Mouse (Mus musculus): Measurements from ENCODE around the gene E2f4.

The E2f4 gene

DNA sequence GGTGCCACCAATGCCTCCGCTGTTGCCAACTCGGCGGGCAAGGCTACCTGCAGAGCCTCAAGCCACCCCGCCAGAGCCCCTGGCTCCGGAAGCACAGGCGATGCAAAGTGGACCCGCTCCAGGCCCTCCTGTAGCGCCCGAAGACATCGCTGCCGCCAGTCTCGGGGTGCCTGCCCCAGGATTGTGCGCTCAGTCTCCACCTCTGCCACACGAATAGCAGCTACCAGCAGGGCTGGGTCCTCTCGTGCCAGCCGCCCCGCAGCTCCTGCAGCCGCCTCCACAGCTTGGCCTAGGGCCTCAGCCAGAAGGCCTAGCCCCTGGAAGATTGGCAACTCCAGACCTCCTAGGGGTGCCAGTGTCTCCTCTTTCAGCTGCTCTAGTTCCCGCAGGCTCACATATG lies 4.1 kb upstream of the E2f4 start:
- DNase-seq (ENCODE audit: low spot score): no peak

DNA sequence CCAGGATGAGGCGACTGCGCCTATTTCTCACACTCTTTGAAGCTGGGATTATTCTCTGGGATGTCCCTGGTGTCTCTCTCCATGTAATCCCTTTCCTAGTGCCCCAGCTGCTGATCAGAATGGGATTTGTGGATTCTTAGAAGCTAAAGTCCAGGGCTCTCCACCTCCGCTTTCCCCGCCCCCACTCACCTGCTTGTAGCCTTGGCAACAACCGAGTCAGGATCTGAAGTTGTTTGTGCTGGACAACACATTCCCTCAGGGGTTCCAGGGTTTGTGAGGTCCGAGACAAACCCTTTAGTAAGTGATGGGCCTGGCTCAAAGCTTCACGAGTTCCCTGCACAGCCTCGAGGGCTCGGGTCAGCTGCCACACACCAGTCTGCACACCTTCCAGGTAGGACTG lies 2.7 kb upstream of the E2f4 start:
- DNase-seq (ENCODE audit: low spot score): no peak

DNA sequence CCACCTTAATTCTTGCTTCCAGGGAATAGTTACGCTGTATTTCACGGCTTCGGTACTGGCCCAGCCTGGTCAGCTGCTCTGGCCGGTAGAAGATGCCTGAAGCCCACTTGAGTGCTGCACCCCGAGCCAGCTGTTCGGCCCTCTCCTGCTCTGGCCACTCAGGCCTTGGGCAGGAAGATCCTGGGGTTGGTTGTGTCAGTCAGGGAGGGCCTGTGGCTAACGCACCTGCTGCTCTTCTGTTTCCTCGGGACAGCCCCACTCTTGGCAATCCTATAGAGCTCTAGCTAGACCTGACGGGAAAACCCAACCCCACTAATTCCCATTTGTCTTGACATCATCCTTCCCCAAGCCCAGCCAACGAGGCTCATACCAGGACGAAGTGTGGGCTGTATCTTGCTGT lies 2.2 kb upstream of the E2f4 start:
- DNase-seq (ENCODE audit: low spot score): no peak

DNA sequence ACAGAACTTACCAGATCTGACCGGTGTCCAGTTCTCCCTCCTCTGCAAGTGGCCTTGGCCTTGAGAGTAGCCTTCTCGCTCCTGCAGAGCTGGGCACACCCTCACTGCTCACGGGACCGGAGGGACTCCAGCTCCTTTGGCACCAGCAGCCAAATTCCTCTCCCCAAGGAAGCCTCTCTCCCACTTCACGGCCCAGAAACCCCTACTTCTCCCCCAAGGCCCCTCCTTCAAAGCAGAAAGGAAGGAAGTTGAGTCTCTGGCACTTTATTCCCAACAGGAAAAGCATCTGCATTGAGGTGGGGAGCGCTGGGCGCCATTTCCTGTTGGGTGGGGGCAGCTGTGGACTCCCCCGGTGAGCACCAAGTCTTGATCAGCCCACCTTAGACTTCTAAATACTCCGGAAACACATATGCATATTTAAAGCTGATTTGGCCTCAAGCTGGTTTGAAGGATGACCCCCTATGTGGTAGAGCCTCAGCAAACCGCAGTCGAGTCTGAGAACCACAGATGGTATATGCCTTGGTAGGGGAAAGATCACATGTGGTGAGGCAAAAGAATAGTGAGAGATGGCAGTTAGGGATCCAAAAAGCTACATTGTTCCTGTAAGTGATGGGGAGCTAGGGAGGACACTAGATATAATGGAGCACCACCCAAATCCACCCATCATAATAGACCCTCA lies 1.4 kb upstream of the E2f4 start, which contains the start of gene Exoc3l:
Gene Exoc3l, minus strand, starts transcription at position 207 of the 679 bp plus-strand sequence.
- DNase-seq (ENCODE audit: low spot score): no peak

DNA sequence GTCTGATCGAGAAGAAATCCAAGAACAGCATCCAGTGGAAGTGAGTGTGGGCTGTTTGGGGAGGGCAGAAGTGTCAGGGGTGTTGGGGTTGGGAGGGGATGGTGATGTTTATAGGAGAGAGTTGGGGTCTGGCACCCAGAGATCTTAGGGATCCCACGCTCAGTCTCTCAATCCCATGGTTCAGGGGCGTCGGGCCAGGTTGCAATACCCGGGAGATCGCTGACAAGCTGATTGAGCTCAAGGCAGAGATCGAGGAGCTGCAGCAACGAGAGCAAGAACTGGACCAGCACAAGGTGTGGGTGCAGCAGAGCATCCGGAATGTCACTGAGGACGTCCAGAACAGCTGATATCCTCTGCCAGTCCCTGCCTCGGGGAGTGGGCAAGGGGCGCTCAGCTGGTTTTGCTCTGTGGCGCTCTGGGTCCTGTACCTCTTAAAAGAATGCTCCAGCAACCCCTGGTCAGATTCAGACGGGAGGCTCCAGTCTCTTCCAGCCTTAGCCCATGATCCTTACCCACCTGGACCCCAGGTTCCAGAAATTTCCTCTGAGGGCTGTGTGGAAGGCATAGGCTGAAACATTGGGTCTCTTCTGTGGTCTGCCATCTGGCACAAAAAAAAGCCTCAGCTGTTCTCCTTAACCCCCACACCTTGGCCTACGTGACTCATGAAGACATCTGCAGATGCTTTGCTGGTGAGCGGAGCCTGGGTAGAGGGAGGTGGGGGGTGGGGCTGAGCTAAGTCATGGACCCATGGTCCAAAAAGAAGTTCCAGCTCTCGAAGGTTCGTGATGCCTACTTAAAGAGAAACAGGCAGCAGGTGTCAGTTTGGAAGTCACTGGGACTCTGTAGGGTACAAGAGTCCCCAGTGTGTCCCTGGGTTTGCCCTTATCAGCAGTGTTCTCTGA lies 1.1 kb downstream of the E2f4 start:
- DNase-seq (ENCODE audit: low spot score): no peak

DNA sequence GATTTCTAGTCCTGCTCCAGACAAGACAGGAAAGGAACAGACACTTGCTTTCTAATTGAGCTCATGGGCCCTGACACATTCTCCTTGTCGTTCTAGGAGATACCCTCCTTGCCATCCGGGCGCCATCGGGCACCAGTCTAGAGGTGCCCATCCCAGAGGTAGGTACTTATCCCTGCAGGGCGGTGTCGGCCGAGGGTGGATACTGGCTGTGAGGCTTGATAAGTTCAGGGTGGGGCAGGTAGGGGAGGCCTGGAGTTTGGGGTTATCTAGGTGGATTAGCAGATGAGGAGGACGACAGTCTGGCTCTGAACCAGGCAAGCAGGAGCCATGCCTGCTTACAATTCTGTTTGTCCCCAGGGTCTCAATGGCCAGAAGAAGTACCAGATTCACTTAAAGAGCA lies 2.5 kb downstream of the E2f4 start:
- no peak for DNase-seq (ENCODE audit: low spot score)

DNA sequence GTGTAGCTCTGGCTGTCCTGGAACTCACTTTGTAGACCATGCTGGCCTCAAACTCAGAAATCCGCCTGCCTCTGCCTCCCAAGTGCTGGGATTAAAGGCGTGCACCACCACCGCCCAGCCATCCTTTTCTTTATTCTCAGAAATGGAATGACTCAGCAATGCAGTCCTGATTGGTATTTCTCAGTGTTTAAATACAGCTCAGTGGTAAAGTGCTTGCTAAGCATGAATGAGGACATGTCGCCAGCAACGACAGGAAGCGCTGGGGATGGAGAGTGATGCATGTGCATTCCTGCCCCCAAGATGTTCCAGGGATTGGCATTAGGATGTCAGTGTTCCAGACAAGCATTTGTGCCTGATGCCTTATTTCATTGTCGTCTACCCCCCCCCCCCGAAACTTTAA lies 5.9 kb downstream of the E2f4 start:
- DNase-seq (ENCODE audit: low spot score): no peak

DNA sequence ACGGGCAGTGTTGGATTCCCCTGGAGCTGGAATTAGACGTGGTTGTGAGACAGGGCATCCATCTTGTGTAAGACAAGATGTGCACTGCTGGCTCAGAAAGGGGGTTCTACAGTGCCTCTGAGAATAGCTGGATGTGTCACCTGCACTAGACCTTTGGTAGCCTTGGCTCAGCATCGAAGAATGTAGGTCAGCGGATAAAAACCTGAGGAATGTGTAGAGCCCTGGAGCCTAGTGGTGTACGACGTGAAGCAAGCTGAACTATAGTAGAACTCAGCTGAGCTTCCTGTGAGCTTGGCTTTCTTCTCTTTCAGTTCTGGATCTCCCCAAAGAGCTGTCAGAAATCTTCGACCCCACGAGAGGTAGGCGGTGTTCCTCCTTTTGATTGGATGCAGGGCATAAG lies 6.4 kb downstream of the E2f4 start:
- no peak for DNase-seq (ENCODE audit: low spot score)

DNA sequence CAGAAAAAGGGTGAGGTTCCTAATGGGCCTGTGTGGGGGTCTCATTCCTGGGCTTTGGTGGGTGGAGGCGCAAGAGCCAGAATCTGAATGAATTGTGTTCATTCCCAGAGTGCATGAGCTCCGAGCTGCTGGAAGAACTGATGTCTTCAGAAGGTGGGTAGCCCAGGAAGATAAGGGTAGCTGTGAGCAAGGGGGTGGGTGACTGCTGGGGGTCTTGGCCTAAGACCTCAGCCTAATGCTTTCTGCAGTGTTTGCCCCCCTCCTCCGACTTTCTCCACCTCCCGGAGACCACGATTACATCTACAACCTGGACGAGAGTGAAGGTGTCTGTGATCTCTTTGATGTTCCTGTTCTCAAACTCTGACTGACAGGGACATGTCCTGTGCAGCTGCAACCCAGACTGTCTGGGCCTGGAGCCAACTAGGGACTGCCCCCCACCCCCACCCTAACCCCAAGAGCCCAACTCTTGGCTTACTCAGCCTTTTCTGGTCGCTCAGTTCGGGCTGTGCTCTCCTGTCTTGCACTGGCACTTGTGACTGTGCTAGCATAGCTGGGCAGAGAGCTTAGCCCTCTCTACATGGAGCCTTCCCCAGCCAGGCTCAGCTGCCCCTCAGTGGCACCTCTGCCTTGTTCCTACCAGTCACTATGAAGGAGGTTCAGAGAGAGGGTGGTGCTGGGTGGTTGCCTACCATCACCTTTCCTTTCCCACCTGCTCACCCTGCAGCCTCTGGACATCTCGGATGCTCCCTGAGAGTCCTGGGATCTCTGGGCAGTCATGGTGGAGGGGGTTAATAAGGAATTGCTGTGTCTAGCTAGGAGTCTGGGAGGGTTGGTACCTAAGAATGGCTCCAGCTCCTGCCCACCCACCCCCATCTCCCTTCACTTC lies 7.1 kb downstream of the E2f4 start:
- no peak for DNase-seq (ENCODE audit: low spot score)

DNA sequence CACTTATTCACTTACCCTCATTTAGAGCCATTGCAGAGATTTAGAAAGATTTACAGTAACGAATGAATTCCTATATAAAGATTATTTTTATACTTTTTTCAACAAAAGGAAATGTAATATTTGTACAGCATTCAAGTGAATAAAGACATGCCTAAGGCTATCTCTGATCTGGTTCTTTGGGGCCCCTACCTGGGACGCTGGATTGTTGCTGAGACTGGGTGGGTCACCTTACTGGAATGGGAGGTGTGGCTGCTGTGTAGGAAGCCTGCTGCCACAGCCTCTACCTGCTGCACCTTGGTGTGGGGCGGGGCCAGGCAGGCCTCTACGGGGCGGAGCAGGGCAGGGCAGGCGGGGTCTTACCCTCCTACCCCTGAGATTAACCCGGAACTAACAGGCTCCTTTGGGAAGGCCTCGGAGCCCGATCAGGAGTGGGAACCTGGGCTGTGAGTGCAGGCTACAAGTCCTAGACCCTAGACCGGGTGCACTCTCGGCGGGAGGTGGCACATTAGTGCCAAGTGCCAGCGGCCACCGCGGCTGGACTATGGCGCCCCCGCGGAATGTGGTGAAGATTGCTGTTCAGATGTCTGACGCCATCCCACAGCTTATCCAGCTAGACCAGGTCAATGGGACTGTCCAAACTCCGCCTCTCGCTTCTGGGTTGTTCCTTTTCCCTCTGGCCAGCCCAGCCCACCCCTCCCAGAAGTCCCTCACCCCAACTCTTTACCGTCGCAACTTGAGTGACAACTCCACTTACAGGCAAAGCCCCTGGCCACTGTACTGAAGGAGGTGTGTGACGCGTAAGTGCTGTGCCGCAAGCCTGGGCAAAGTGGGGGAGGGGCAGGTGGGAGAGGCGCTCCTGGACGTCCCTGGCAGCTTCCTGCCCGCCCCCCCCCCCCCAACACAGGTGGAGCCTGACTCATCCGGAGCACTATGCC lies 8.0 kb downstream of the E2f4 start, which contains the start of gene Elmo3:
Gene Elmo3, plus strand, starts transcription at position 391 of the 935 bp plus-strand sequence.
- DNase-seq (ENCODE audit: low spot score): peak; percentile 89

DNA sequence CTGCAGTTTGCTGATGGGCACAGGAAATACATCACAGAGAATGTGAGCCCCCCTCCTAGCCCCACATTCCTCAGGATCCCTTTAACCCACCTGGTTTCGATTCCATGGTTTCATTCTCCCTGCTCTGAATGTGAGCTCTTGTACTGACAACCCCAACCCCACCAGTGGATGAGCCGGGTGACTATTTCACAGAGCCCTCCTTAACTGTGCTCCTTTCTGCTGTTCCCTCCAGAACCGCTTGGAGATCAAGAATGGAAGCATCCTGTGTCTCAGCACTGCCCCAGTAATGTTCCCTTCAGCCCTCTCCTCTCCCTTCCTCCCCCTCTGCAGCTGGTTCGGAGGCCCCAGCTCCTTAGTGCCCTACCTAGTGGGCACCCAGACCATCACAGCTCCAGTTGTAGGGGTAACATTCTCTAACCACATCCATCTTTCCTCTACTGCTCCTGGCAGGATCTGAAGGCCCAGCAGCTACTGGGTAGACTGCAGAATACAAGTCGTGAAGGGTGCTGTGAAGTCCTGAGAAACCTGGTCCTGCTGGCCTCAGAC lies 8.8 kb downstream of the E2f4 start:
- DNase-seq (ENCODE audit: low spot score): no peak

DNA sequence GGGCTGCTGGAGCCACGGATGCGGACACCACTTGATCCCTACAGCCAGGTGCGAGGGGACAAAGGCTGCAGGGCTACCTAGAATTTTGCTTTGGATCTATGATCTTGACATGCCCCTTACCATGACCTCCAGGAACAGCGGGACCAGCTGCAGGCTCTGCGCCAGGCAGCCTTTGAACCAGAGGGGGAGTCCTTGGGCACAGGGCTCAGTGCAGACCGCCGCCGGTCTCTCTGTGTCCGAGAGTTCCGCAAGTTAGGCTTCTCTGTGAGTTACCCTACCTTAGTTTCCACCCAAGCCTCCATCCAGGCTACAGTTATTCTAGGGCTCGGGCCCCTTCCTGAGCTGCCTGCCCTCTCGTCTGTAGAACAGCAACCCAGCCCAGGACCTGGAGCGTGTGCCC lies 10.2 kb downstream of the E2f4 start:
- DNase-seq (ENCODE audit: low spot score): no peak

DNA sequence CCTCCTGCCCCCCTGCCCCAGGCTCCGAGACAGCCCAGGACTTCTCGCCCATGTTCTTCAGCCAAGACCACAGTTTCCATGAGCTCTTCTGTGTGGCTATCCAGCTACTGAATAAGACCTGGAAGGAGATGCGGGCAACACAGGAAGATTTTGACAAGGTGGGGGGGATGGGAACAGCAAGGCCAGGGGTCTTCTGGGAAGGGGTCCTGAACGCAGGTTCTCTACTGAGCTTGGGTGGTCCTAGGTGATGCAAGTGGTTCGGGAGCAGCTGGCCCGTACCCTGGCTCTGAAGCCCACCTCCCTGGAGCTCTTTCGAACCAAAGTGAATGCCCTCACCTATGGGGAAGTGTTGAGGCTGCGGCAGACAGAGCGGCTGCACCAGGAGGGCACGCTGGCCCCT lies 11.0 kb downstream of the E2f4 start:
- DNase-seq (ENCODE audit: low spot score): no peak

DNA sequence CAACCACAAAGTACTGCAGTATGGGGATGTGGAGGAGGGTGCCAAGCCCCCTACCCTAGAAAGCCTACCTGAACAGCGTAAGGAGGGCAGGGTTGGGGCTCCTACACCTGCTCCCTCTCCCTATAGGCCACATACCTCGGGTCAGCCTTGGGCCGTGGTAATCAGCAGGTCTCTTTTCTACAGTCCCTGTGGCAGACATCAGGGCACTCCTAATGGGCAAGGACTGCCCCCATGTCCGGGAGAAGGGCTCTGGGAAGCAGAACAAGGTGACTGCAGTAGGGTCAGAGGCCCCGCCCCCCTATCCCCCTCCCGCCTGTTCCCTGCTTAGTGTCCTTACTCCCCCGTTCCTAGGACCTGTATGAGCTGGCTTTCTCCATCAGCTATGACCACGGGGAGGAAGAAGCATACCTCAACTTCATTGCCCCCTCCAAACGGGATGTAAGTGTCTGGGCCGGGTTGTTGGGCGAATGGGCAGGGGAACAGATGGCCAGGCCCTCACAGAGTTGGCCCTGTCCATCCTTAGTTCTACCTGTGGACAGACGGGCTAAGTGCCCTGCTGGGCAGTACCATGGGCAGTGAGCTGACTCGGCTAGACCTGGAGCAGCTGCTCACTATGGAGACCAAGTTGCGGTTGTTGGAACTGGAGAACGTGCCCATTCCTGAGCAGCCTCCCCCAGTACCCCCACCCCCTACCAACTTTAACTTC lies 11.8 kb downstream of the E2f4 start:
- no peak for DNase-seq (ENCODE audit: low spot score)

DNA sequence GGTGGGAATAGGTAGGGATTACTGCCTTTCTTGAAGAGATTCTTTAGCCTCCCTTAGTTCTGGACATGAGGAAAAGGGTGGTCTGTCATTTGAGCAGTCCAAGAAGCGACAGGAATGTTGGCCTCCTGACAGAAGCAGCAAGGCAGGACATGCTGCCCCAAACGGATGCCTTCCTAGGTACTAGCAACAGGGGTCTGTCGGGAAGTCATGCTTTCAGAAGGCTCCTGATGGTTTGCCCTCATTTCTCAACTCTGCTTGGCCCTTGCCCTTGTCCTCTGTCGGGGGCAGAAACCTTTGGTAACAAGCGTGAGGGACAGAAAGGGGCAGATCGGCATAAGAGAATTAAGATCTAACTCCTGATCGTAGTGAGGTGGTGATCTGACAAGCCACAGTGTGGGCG lies 12.7 kb downstream of the E2f4 start:
- DNase-seq (ENCODE audit: low spot score): no peak

DNA sequence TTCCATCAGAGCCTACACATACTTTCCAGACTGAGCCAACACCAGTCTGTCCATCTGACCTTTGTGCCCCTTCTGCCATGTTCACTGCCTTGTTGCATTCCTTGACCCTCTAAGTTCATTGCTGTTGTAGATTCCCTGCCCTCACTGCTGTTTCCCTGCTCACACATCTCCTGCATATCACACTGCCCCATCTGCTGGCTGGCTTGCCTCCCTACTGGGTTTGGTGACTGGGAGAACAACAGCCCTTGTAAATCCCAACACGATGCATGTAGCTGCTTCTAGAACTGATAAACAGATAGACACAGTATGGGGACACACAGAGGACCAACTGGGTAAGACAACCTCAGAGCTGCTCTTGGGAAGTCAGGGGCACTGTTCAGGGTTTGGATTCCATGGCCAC lies 14.3 kb downstream of the E2f4 start:
- no peak for DNase-seq (ENCODE audit: low spot score)

DNA sequence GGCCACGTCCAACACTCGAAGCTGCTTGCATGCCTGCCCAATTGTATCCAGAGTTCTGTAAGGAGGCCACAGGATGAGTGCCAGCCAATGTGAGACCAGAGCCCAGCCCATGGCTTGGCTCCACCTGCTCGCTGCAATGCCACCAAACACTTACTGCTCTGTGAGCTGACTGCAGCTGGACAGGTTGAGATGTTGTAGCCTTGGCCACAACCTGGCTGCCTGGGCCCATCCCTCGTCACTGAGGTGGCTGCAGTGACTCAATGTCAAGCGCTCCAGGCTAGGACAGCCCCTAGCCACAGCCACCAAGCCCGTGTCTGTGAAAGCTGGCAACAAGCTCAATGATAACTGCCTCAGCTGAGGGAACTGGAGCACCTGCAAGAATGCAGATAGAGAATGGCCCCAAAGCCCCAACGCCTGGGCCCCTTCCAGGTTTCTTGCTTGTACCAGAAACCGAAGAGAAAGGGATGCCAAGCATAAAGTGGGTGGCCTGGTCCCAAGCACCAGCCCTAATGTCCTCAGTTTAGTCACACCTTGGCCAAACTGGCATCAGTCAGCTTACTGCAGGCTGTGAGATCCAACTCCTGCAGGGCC lies 15.5 kb downstream of the E2f4 start:
- no peak for DNase-seq (ENCODE audit: low spot score)

DNA sequence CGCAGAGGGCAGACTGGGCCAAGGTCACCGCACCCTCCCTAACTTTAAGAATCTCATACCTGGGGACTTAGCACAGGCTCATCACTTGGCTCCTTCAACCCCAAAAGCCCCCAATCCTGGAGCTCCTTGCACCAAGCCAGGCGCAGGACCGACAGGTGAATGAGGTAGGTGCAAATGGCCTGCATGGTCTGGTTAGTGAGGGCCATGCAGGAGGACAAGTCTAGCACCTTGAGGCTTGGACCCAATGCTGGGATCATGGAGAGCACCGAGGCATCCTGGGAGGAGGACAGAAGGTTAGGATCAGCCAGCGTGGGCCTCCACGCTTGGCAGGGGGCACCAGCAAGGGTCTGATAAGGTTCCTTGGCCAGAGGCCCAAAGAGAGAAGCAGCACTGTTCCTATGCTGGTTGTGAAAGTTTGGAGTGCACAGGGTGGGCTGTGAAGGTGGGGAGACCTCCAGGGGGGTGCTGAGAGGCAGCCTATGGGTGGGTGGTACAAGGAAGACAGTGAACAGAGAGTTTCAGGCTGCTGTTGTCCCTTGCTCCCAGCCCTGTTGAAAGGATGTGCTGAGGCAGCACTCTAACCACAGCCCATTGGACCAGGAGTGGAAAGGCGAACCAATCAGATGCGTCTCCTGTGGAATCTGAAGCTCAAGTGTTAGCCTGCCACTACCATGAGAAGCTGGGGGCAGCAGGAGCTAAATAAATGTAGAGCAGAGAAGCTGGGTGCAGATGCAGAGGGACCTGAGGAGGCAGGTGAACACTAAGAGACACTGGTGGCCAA lies 16.3 kb downstream of the E2f4 start:
- DNase-seq (ENCODE audit: low spot score): no peak

Measured in yolk sac, embryonic 10.5 days (tissue).